Mouse (Mus musculus): Measurements from ENCODE around the gene Efna1.
A peak's percentile ranks its signal among the peaks of the same experiment; 100 is the strongest.

Efna1 gene

GRCm38 (mm10) chr3:89278107-89278506, 2.8 kb downstream of the Efna1 start:
- no peak for DNase-seq (ENCODE audit: low spot score)

DNA sequence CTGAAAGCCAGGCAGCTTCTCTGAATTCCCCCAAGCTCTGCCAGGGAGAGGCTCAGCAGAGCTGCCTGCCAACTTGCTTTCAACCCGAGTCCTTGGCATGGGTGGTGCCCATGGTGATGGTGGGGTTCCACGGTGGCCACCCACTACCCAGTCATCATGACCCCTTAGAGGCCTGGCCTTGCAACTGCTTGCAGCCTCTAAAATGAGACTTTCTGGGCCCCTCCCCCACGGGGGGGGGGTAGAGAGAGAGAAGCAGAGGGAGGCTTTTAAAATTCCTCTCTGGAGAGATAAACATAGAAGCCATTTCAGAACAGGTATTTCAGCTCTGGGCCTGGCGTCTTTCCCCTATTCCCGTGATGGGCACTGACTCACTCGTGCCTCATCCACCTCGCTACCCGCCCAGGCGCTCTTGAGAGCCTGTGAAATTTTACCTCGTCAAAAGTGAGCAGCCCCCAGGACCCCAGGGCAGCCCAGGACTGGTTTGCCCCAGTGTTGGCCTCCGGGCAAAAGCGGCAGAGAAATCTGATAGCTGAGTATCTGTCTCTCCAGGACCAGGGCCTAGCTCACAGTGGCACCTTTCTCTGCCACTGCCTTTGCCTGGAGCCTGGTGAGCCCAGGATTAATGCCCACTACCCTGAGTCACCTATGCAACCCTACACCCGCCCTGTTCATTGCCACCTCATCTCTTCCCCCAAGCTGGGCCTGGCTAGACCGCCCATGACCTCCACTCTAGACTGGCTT, 3.5 kb downstream of the Efna1 start:
- DNase-seq (ENCODE audit: low spot score) = no peak

GRCm38 (mm10) chr3:89276061-89276460, 4.9 kb downstream of the Efna1 start:
- no peak for DNase-seq (ENCODE audit: low spot score)

DNA sequence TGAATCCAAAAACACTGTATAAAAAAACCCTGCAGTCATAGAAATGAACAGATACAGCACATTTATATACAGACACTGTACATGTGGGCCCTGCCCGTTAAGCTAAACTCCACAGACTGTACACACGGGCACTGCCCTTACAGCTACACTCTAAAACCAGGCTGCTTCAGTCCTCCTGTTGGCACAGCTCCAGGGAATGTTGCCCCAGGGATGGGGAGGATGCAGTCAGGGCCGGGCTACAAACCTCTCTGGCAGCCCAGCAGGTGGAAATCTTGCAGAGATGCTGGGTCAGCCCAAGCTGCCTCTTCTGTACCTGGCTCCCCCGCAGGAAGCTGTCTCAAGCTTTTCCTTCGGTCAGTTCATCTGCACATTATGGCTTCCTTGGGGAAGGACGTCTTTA, 9.2 kb downstream of the Efna1 start:
- no peak for DNase-seq (ENCODE audit: low spot score)

GRCm38 (mm10) chr3:89270891-89271290, 10.1 kb downstream of the Efna1 start:
- DNase-seq (ENCODE audit: low spot score) = no peak

- DNase-seq (ENCODE audit: low spot score) = peak; percentile 74
Measured at GRCm38 (mm10) chr3:89270051-89270755, 10.7 kb downstream of the Efna1 start, which contains the start of gene Slc50a1. Slc50a1 (minus strand) TSS chr3:89270570.

GRCm38 (mm10) chr3:89268916-89269315, 12.0 kb downstream of the Efna1 start:
- no peak for DNase-seq (ENCODE audit: low spot score)

DNA sequence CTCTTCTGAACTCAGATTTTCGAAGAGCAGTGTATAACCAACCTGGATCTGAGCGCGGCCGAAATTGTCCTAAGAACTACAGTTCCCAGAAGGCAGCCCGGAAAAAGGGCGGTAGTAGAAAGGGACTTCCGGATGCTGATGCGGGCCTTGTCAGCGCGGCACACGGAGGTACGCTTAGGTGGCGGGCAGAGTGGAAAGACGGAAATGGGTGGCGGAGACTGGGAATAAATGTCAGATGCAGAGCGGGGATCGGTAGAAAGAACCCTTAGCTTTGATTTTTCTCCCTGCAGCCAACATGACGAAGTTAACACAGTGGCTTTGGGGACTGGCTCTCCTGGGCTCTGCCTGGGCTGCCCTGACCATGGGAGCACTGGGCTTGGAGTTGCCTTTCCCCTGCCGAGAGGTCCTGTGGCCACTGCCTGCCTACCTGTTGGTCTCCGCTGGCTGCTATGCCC, 14.5 kb downstream of the Efna1 start:
- peak; percentile 81 for DNase-seq (ENCODE audit: low spot score)

GRCm38 (mm10) chr3:89262417-89262816, 18.5 kb downstream of the Efna1 start:
- no peak for DNase-seq (ENCODE audit: low spot score)

DNA sequence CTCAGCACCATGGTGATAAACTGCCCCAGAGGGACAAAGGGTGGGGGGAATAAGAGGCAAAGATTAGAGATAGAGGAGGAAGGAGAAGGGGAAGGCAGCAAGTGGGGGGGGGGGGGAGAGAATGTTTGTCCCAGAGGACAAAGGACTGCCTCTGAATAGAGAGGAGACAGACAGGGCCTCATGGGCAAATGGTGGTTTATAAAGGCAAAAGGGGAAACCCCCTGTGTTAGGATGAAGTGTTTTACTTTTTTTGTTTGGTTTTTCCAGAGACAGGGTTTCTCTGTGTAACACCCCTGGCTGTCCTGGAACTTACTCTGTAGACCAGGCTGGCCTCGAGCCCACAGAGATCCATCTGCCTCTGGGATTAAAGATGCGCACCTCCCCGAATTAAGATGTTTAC, 20.7 kb downstream of the Efna1 start:
- no peak for DNase-seq (ENCODE audit: low spot score)

GRCm38 (mm10) chr3:89259076-89259475, 21.9 kb downstream of the Efna1 start, which contains the start of gene Dpm3:
Dpm3 (plus strand) TSS chr3:89259358.
- no peak for DNase-seq (ENCODE audit: low spot score)

- no peak for DNase-seq (ENCODE audit: low spot score)
Measured at GRCm38 (mm10) chr3:89256177-89256576, 24.8 kb downstream of the Efna1 start.

DNA sequence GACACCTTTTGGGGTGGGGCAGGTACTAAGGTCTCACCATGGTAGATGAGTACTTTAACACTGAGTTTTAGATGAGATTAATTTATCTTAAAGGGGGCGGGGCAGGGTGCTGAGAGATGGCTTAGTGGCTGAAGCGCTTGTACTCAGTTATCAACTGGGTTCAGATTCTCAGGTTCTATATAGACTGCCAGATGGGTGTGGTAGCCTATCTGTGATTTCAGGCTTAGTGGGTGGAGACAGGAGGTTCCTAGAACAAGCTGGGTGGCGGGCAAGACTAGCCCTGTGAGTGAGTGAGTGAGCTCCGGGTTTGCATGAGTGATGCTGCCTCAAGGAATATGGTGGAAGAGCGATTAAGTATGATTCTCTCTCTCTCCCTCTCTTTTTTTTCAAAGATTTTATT, 25.9 kb downstream of the Efna1 start:
- no peak for DNase-seq (ENCODE audit: low spot score)

- peak; percentile 39 for DNase-seq (ENCODE audit: low spot score)
Measured at GRCm38 (mm10) chr3:89251365-89251895, 29.5 kb downstream of the Efna1 start.

GRCm38 (mm10) chr3:89250435-89251040, 30.4 kb downstream of the Efna1 start:
- no peak for DNase-seq (ENCODE audit: low spot score)

GRCm38 (mm10) chr3:89247466-89247865, 33.5 kb downstream of the Efna1 start:
- DNase-seq (ENCODE audit: low spot score) = no peak

DNA sequence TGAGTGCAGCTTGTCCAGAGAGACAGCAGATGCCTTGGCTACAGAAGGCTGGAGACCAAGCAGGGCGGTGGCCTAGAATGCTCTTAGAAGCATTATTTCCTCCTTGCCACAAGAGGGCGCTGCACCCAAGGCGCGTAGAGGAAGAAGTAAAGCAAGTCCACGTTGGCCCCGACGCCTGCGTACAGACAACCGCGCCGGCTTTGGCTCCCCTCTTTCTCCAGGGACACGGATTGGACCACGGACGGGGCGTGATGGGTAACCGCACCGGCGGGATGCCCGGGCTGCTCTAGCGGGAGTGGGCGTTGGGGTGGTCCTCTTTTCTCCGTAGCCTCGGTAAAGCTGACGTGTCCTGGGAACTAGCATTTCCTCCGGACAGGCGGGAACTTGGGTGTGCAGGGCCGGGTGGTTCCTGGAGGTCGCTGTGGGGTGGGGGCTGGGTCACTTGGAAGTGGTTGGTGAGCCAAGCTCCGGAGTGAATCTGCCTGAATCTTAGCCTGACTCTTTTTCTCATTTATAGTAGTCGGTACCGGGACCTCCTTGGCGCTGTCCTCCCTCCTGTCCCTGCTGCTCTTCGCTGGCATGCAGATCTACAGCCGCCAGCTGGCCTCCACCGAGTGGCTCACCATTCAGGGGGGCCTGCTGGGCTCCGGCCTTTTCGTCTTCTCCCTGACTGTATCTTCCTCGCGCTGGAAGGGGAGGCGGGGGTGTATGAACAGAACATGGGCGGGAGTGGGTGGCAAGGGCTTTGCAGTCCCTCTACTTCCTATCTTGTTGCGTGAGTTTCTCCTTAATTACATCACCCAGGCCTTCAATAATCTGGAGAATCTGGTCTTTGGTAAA, 34.5 kb downstream of the Efna1 start, which contains the start of gene Trim46:
Gene Trim46 (minus strand): TSS at position 49 of the 840 bp plus-strand sequence.
- peak; percentile 89 for DNase-seq (ENCODE audit: low spot score)

DNA sequence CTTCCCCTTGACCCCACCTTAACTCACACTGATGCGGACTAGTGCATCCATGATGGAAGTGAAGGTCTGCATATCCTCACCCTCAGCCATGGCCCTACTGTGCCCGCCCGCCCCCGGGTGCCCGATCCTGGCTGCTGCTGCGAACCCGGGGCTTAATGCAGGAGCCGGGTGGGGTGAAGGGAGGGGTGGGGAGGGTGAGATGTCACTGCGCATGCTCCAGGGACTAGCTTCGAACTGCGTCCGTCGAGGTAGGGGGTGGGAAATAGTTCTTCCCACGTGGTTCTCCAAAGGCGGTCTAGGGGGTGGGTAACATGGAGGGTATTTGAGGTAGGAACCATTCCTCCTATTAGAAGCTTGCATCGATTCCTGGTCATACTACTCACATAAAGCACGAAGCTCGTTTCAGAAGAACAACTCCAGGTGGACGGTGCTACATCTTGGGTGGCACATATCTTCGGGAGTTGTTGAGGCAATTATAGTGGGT, 35.2 kb downstream of the Efna1 start, which contains the start of gene Krtcap2:
Gene Krtcap2 (plus strand): TSS at position 279 of the 484 bp plus-strand sequence.
- peak; percentile 44 for DNase-seq (ENCODE audit: low spot score)

DNA sequence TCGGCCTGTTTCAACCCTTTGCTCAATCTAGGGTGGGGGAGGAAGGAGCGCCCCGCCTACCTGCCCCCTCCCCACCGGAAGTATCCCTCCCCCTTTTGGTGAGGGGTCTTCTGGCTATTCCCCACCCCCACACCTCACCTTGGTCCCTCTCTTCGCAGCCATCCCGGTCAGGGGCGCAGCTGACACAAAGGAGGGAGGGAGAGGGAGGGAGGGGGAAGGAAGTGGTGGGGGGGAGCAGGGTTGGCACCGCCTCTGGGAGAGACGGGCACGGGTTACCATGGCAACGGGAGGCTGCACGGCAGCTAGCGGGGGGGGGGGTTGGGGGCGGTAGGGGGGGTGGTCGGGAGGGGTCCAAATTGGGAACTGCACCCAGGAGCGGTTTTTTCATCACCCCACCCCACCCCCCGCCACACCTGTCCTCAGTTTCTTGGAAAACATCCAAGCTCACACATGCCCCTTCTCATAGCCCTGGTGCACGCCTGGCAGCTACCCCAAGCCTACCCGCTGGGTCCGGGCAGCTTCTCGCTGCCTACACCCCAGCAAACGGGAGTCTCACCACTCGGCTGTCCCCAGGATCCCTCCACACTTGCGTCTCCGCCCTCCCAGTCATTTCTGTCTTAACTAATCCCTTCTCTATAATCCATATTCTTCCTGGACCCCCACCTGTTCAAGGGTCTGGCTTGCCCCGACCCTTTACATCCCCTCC, 35.8 kb downstream of the Efna1 start:
- DNase-seq (ENCODE audit: low spot score) = no peak

- DNase-seq (ENCODE audit: low spot score) = no peak
Measured at GRCm38 (mm10) chr3:89244158-89244981, 36.6 kb downstream of the Efna1 start.

Measured in testis, postnatal 14 days (tissue).